Mouse (Mus musculus): ENCODE results near the gene Efhd2.

DNA sequence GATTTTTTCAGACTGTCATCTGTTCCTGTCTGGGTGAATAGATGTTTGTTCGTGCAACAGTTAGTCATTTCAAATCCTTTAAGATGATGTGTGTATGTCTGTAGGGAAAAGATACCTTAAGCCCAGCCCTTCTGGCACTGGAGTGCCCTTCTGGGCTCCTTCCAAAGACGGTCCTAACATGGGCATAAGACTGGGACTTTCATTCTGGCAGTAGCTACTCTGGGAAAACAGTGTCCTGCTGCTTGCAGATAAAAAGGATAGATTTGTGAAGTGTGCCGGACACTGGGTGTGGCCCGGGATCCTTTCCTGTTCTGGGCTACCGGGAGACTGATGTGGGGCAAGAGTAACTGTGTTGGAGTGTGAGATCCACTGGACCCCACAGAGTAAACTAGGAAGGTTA lies 7.2 kb upstream of the Efhd2 start:
- no peak for TF ChIP-seq ZNF384 (IDR thresholded peaks at IDR 0.05; ENCODE audit: low read depth, low read length)
- TF ChIP-seq MAFK (IDR thresholded peaks at IDR 0.05; ENCODE audit: insufficient read depth, low read depth, low read length): no peak
- no peak for TF ChIP-seq ZC3H11A (IDR thresholded peaks at IDR 0.05; ENCODE audit: borderline replicate concordance, low read depth, low read length)
